Mouse (Mus musculus) forebrain, postnatal 0 days (tissue): Measurements from ENCODE around the gene Tshz2. TPM values are rescaled to one million over a fixed set of nuclear protein-coding genes. Genes with fewer than 3 reads are reported as not detected.
A peak's percentile ranks its signal among the peaks of the same experiment; 100 is the strongest.

Experiments used
- ATAC-seq: fragments of 200-750 bp; cut with Nextera tagmentation; 2 replicates; pipeline ENCODE4 v1.8.0; 2017; ENCODE audit warnings: mild to moderate bottlenecking, moderate library complexity
- DNase-seq: peaks from one replicate; pipeline ENCODE4 v3.0.0-alpha.2; 2015
- H3K27ac ChIP-seq: fragments of 300-500 bp; sonication (generic); 2 replicates; pipeline ENCODE4 v1.5.1; 2014; ENCODE audit warnings: low read depth, mild to moderate bottlenecking, antibody characterized with exemption, low read length, moderate library complexity, mixed read lengths
- H3K27me3 ChIP-seq: fragments of 300-500 bp; sonication (generic); 2 replicates; pipeline ENCODE4 v1.6.1; 2014; ENCODE audit warnings: mild to moderate bottlenecking, low read length, mixed read lengths; ENCODE audit not compliant: insufficient read depth
- H3K36me3 ChIP-seq: fragments of 300-500 bp; sonication (generic); 2 replicates; pipeline ENCODE4 v1.6.1; 2014; ENCODE audit warnings: mild to moderate bottlenecking, moderate library complexity; ENCODE audit not compliant: insufficient read depth
- H3K4me1 ChIP-seq: fragments of 300-500 bp; sonication (generic); 2 replicates; pipeline ENCODE4 v1.6.1; 2014; ENCODE audit warnings: antibody characterized with exemption; ENCODE audit not compliant: insufficient read depth
- H3K4me2 ChIP-seq: fragments of 300-500 bp; sonication (generic); 2 replicates; pipeline ENCODE4 v1.6.1; 2014; ENCODE audit warnings: low read depth, mild to moderate bottlenecking, moderate library complexity
- H3K4me3 ChIP-seq: fragments of 300-500 bp; sonication (generic); 2 replicates; pipeline ENCODE4 v1.5.1; 2014; ENCODE audit warnings: low read depth, low read length, mixed read lengths
- H3K9ac ChIP-seq: fragments of 300-500 bp; sonication (generic); 2 replicates; pipeline ENCODE4 v1.6.1; 2014; ENCODE audit warnings: mild to moderate bottlenecking
- H3K9me3 ChIP-seq: fragments of 300-500 bp; sonication (generic); 2 replicates; pipeline ENCODE4 v1.6.1; 2016; ENCODE audit warnings: low read length
- CTCF ChIP-seq: sonication (generic); IDR thresholded peaks from 2 replicates; pipeline ENCODE4 v1.5.1; 2016; ENCODE audit warnings: antibody characterized with exemption, control low read depth, low read depth
- WGBS: fragments of 180-500 bp; shearing (Covaris S2); extraction: QIAGEN DNeasy Blood & Tissue Kit; methylation state at CpG from one replicate; pipeline ENCODE4 v1.1.7; 2014; 5-methylcytosine and 5-hydroxymethylcytosine counted together
- polyA plus RNA-seq: library from polyadenylated mRNA; unstranded; fragments of >200 nt; fragmentation: Nextera tagmentation; extraction: Ambion mirVana; gene quantifications from 2 replicates; pipeline ENCODE4 v1.2.1, GENCODE M21; 2015
- total RNA-seq: library from RNA; depleted of rRNA; stranded (reverse); fragments of >200 nt; gene quantifications from 2 replicates; pipeline ENCODE4 v1.2.3, GENCODE M21; 2014

The Tshz2 gene
- total and polyA plus RNA-seq, 2 experiments from 2014 or later, result 19.7 to 29.2 TPM

DNA sequence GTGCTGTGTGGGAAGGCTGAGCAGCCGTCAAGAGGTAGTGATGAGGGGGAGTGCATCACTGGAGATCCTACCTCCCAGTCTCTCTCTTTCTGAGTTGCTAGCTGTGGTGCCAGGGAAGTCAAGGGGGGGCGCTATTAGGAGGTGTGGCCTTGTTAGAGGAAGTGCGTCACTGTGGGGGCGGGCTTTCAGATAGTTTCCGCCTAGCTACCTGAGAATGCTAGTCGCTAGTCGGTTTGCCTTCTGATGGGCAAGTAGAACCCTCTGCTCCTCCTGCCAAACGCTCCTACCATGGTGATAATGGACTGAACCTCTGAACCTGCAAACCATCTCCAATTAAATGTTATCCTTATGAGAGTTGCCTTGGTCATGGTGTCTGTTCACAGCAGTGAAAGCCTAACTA lies 282.1 kb downstream of the Tshz2 start:
- DNase-seq (no peak), ATAC-seq (no peak)
- Histone ChIP-seq H3K4me2 (no peak overlapping the region), H3K9me3 (no peaks in the 10 kb centered on the region), H3K4me1 (0 out of 2 replicates have a peak, but pooled peaks cover 8% of the 10 kb centered on the region), H3K36me3 (no peaks in the 10 kb centered on the region), H3K27ac (no peak overlapping the region), H3K4me3 (no peak overlapping the region), H3K27me3 (no peaks in the 10 kb centered on the region), H3K9ac (no peak overlapping the region)
- TF ChIP-seq CTCF, result 0 out of 2 replicates have a peak, but pooled peaks have one; percentile 3
- 84% methylated on average over 8 of the region's 8 CpGs for WGBS

DNA sequence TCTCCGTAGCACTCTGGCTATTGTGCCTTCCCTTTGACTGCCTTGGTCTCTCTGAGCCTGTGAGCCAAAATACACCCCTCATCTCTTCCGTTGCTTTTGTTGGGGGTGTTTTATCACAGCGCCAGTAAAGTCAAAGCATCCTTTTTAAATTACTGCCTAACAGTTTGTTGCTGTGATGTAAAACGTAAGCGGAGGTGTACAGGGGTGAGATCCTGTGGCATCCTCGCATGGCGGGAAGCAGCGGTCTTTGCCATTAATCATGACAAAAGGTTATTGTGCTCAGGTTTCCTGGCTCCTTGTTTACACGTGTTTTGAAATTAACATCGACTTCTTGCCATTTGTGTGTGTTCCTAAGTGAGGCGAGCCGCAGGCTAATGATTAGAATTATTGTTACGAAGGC lies 282.5 kb downstream of the Tshz2 start:
- DNase-seq, result no peak
- no peaks in the 10 kb centered on the region for H3K27me3 ChIP-seq
- no peaks in the 10 kb centered on the region for H3K36me3 ChIP-seq
- no peak overlapping the region for H3K9ac ChIP-seq
- 69% methylated on average over 13 of the region's 13 CpGs for WGBS
- H3K27ac ChIP-seq, result no peak overlapping the region
- no peak overlapping the region for H3K4me3 ChIP-seq
- no peaks in the 10 kb centered on the region for H3K9me3 ChIP-seq
- H3K4me1 ChIP-seq, result 0 out of 2 replicates have a peak, but pooled peaks cover 8% of the 10 kb centered on the region
- H3K4me2 ChIP-seq, result no peak overlapping the region
- no peak for ATAC-seq
- no peak for TF ChIP-seq CTCF

DNA sequence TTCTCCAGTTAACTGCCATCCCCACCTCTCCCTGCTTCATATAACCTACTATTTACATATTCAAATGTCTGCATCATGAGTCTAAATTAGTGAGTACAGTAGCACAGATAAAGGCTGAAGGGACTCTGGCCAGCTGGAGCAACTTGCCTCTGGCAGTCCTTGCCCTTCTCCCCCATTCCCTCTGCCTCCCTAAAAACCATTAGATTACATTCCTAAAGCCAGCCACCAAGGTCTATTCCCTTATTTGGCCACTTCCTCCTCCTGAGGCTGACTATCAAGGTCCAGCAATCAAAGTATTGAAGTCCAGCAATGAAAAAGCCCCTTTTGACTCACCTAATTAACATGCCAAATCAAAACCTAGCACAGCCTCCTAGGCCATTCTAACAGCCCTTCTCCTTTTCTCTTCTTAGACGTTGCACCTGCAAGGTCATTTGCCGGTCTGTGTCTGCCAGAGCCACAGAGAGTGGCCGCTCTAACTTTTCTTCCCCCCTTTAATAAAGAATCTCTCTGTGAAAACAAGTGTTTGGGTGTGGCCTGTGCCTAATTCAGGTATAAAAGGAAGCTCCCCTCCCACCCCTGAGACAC lies 286.4 kb downstream of the Tshz2 start:
- Histone ChIP-seq H3K4me3 (no peak overlapping the region), H3K27ac (no peak overlapping the region), H3K4me2 (no peak overlapping the region), H3K9ac (no peak overlapping the region), H3K4me1 (no peaks in the 10 kb centered on the region), H3K9me3 (no peaks in the 10 kb centered on the region), H3K27me3 (no peaks in the 10 kb centered on the region), H3K36me3 (no peaks in the 10 kb centered on the region)
- ATAC-seq, result no peak
- 65% methylated on average over 3 of the region's 3 CpGs for WGBS
- no peak for TF ChIP-seq CTCF
- DNase-seq, result no peak

DNA sequence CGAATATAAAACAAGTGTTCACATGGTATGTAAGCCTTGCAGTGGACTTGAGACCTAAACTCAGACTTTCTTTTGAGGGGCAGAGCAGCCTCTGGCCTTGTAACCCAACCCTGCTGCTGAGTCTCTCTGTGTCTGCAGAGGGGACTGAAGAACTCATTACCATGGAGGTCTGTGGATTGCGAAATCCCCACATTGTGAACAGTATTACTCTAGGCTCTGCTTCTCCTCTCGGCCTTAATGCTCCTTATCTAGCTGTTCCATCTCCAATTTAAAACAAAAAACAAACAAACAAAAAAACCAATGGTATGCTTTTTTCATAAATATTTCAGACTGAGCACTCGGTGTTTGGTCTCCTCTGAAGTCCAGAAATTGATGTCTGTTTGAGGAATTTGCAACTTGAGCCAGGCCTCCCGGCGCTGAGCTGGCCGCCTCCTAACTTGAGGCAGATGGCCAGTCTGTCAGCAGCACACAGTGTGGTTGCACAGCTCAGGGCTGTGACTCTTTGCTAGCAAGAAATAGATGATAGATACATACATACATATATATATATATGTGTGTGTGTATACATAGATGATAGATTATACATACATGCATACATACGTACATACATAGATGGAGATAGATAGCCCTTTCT lies 291.5 kb downstream of the Tshz2 start:
- WGBS, result 86% methylated on average over 8 of the region's 8 CpGs
- no peak overlapping the region for H3K9ac ChIP-seq
- DNase-seq (no peak), ATAC-seq (no peak)
- no peak overlapping the region for H3K4me3 ChIP-seq
- no peaks in the 10 kb centered on the region for H3K36me3 ChIP-seq
- no peak overlapping the region for H3K27ac ChIP-seq
- no peak overlapping the region for H3K4me2 ChIP-seq
- no peaks in the 10 kb centered on the region for H3K9me3 ChIP-seq
- no peaks in the 10 kb centered on the region; the same call in 1 of the 2 replicates for H3K4me1 ChIP-seq
- no peaks in the 10 kb centered on the region for H3K27me3 ChIP-seq
- no peak for TF ChIP-seq CTCF

DNA sequence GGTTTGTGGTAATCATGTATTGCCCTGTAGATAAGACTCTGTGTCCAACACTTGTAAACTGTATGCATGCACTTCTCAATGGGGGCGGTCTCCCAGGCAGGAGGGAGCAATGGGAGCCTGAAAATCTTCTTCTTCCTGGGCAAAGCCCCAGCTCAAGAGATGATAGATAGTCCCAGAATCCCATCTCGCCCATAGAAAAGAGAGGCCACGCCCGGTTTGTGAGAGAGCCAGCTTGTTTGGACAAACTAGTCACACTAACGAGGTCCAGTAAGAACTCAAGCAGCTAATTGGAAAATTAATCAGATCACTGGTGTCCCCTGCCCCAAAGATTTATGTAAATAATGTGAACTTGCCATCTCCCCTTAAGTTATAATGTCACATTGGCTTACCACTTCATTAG lies 292.7 kb downstream of the Tshz2 start:
- no peak for DNase-seq
- H3K4me2 ChIP-seq, result no peak overlapping the region
- 55% methylated on average over 5 of the region's 5 CpGs for WGBS
- no peak for ATAC-seq
- no peaks in the 10 kb centered on the region for H3K36me3 ChIP-seq
- no peak overlapping the region for H3K27ac ChIP-seq
- no peak for TF ChIP-seq CTCF
- no peaks in the 10 kb centered on the region for H3K9me3 ChIP-seq
- no peaks in the 10 kb centered on the region for H3K27me3 ChIP-seq
- no peaks in the 10 kb centered on the region; the same call in 1 of the 2 replicates for H3K4me1 ChIP-seq
- no peak overlapping the region for H3K9ac ChIP-seq
- no peak overlapping the region for H3K4me3 ChIP-seq

DNA sequence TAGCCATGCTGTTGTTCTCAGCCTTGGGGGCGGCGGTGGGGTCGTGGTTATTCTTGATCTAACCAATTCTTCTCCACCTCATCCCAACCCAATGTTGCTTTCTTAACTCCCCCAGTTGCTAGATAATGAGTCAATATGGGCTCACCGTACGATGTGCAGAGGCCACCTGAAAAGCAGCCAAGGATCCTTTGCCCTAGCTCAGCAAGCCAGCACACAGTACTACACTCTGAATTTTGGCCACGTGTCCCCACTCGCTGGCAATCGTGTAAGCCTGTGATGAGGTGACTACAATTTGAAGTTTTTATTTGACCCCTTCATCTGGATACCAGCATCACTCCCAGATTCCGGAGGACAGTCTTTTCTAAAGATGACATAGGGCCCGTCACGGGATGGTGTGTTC lies 293.2 kb downstream of the Tshz2 start:
- WGBS, result 77% methylated on average over 11 of the region's 11 CpGs
- H3K36me3 ChIP-seq, result no peaks in the 10 kb centered on the region
- H3K4me2 ChIP-seq, result no peak overlapping the region
- H3K9ac ChIP-seq, result no peak overlapping the region
- no peak for TF ChIP-seq CTCF
- no peak for DNase-seq
- H3K27me3 ChIP-seq, result no peaks in the 10 kb centered on the region
- no peaks in the 10 kb centered on the region for H3K9me3 ChIP-seq
- H3K27ac ChIP-seq, result no peak overlapping the region
- H3K4me3 ChIP-seq, result no peak overlapping the region
- H3K4me1 ChIP-seq, result no peaks in the 10 kb centered on the region; the same call in 1 of the 2 replicates
- ATAC-seq, result no peak

DNA sequence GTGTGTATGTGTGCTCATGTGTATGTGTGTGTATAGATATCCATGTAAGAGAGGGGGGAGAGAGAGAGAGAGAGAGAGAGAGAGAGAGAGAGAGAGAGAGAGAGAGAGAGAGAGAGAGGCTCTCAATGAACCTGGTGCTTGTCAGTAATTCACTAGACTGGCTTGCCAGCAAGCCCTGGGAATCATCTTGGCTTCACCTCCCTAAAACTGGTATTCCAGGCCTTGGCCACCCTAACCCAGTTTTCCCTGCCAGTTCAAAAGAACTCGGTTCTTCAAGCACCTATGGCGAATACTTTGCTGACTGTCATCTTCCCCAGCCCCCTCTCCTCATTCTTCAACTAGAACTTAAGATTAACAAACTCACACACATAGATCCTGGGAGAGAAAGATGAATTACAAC lies 294.6 kb downstream of the Tshz2 start:
- DNase-seq (no peak), ATAC-seq (no peak)
- 72% methylated on average over 2 of the region's 2 CpGs for WGBS
- H3K27me3 ChIP-seq, result no peaks in the 10 kb centered on the region
- H3K4me3 ChIP-seq, result no peak overlapping the region
- TF ChIP-seq CTCF, result no peak
- H3K9me3 ChIP-seq, result no peaks in the 10 kb centered on the region
- no peaks in the 10 kb centered on the region; the same call in 1 of the 2 replicates for H3K4me1 ChIP-seq
- no peaks in the 10 kb centered on the region for H3K36me3 ChIP-seq
- H3K9ac ChIP-seq, result no peak overlapping the region
- no peak overlapping the region for H3K27ac ChIP-seq
- H3K4me2 ChIP-seq, result no peak overlapping the region
